Mouse (Mus musculus): ENCODE data around the gene Pptc7. TPM values are rescaled to one million over a fixed set of nuclear protein-coding genes. Genes with fewer than 3 reads are reported as not detected.
A peak's percentile ranks its signal among the peaks of the same experiment; 100 is the strongest.

Pptc7 gene
- polyA plus RNA-seq, 1 experiment from 2014 or later: 8.3 TPM

- no peaks in the 10 kb centered on the region for H3K9me3 ChIP-seq
- H3K4me1 ChIP-seq (replicated peaks): peaks cover 20% of the 10 kb centered on the region
- no peak overlapping the region for H3K9ac ChIP-seq
- no peak overlapping the region for H3K4me3 ChIP-seq
- H3K36me3 ChIP-seq: peaks cover 71% of the 10 kb centered on the region
- no peak overlapping the region for H3K27ac ChIP-seq
- no peak for ATAC-seq (ENCODE audit: low FRiP score)
- H3K27me3 ChIP-seq: no peaks in the 10 kb centered on the region
- 94% methylated on average over 7 of the region's 7 CpGs for WGBS
- H3K4me2 ChIP-seq: no peak overlapping the region
Observed at GRCm38 (mm10) chr5:122247934-122248333, 36.2 kb upstream of the Pptc7 start.

DNA sequence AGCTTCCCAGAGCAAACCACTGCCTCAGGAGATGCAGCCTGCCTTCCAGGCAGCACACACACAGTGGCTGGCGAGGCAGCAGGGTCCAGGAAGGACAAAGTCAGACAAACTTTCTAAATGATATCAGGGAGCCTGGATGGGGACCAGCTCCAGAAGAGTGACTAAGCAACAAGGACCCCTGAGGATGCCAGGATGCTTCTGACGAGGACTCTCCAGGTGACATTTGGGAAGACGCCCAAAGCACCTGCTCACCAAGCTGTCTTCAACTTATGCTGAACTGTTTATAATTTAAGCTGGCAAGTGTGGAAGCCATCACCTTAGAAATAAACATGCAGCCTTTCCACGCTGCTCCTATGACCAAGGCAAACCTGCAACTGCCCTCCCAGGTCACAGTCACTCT lies 34.9 kb upstream of the Pptc7 start:
- no peak for ATAC-seq (ENCODE audit: low FRiP score)
- 0 out of 2 replicates have a peak overlapping the region, but pooled peaks have one; percentile 24 for H3K9ac ChIP-seq
- H3K4me3 ChIP-seq: no peak overlapping the region
- H3K9me3 ChIP-seq: no peaks in the 10 kb centered on the region
- no peak overlapping the region for H3K27ac ChIP-seq
- 90% methylated on average over 4 of the region's 4 CpGs for WGBS
- no peaks in the 10 kb centered on the region for H3K27me3 ChIP-seq
- no peak overlapping the region for H3K4me2 ChIP-seq
- peaks cover 12% of the 10 kb centered on the region for H3K4me1 ChIP-seq (replicated peaks)
- H3K36me3 ChIP-seq: peaks cover 84% of the 10 kb centered on the region

GRCm38 (mm10) chr5:122251895-122252606 lies 32.1 kb upstream of the Pptc7 start:
- no peaks in the 10 kb centered on the region for H3K9me3 ChIP-seq
- H3K9ac ChIP-seq: no peak overlapping the region
- H3K27me3 ChIP-seq: no peaks in the 10 kb centered on the region
- ATAC-seq (ENCODE audit: low FRiP score): no peak
- H3K4me3 ChIP-seq: no peak overlapping the region
- no peak overlapping the region for H3K27ac ChIP-seq
- 86% methylated on average over 17 of the region's 17 CpGs for WGBS
- H3K4me1 ChIP-seq (replicated peaks): 0 out of 2 replicates have a peak, but pooled peaks cover 3% of the 10 kb centered on the region
- no peak overlapping the region for H3K4me2 ChIP-seq
- peaks cover 94% of the 10 kb centered on the region for H3K36me3 ChIP-seq

DNA sequence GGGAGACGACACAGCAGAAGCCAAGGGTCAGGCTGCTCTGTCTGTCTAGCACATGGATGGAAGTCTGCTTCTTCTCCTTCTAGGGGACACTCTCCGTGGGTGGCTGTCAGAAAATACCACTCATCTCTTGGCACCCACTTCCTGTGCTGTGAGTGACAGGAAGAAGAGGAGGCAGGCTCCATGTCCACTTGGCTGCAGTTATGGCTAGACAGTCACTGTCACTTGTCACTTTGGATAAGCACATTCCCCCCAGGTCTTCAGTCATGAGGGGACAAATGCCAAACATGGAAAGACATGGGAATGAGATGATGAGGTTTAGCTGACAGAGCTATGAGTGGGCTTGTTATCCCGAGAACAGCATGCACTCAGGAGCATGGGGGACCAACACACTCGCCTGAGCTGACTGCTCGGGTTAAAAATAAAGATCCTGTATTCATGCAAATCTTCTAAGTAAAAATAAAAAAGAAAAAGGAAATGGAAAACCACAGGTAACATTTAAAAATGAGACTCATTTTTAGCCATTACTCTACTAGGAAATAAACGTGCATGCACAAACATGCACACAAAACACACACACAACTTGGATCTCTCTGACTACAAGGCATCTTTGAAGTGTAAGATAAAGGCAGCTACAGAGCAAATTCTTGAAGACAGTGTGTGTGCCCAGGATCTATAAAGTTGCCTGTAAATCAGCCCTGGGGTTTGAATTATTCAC lies 26.0 kb upstream of the Pptc7 start:
- ATAC-seq (ENCODE audit: low FRiP score): no peak
- Histone ChIP-seq H3K27ac (no peak overlapping the region), H3K4me2 (no peak overlapping the region), H3K9ac (no peak overlapping the region), H3K4me3 (no peak overlapping the region), H3K9me3 (no peaks in the 10 kb centered on the region), H3K27me3 (no peaks in the 10 kb centered on the region), H3K4me1 (replicated peaks) (peaks cover 32% of the 10 kb centered on the region), H3K36me3 (peaks cover 66% of the 10 kb centered on the region)
- 82% methylated on average over 6 of the region's 6 CpGs for WGBS

DNA sequence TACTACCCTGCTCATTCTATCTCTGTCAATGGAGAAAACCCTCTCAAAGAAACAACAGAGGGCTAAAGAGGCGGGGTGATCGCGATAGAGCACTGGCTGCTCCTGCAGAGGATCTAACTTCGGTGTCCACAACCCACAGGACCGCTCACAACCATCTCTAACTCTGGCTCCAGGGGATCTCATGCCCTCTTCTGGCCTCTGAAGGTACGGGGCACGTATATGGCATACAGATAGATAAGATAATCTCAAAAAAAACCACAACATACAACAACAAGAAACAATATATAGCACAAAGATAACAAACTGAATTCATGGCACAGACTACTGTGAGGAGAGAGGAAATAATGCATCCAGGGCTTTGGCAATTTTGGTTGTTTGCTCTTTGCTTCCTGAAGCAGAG lies 22.1 kb upstream of the Pptc7 start:
- Histone ChIP-seq H3K27me3 (no peaks in the 10 kb centered on the region), H3K9me3 (no peaks in the 10 kb centered on the region), H3K4me2 (no peak overlapping the region), H3K36me3 (peaks cover 27% of the 10 kb centered on the region), H3K27ac (no peak overlapping the region), H3K4me1 (replicated peaks) (peaks cover 38% of the 10 kb centered on the region), H3K4me3 (no peak overlapping the region), H3K9ac (no peak overlapping the region; the same call in 1 of the 2 replicates)
- WGBS: 56% methylated on average over 7 of the region's 7 CpGs
- ATAC-seq (ENCODE audit: low FRiP score): no peak

- Histone ChIP-seq H3K9ac (peak within 1 kb of the TSS; percentile 93), H3K4me2 (peak within 1 kb of the TSS; percentile 76), H3K27me3 (no peaks in the 10 kb centered on the region), H3K9me3 (no peaks in the 10 kb centered on the region), H3K27ac (peak within 1 kb of the TSS; percentile 79), H3K4me1 (replicated peaks) (peaks cover 38% of the 10 kb centered on the region), H3K4me3 (peak within 1 kb of the TSS; percentile 84), H3K36me3 (peaks cover 6% of the 10 kb centered on the region)
- ATAC-seq (ENCODE audit: low FRiP score): peak; percentile 98
- 1% methylated on average over 49 of the region's 49 CpGs for WGBS
Observed at GRCm38 (mm10) chr5:122263933-122264905, 19.9 kb upstream of the Pptc7 start, which contains the start of gene Tctn1. Gene Tctn1 (minus strand): TSS chr5:122264460.

GRCm38 (mm10) chr5:122265187-122265586 lies 19.0 kb upstream of the Pptc7 start:
- ATAC-seq (ENCODE audit: low FRiP score): no peak
- no peak overlapping the region for H3K4me2 ChIP-seq
- H3K27ac ChIP-seq: no peak overlapping the region
- H3K27me3 ChIP-seq: no peaks in the 10 kb centered on the region
- H3K9ac ChIP-seq: no peak overlapping the region
- H3K36me3 ChIP-seq: 0 out of 2 replicates have a peak, but pooled peaks cover 5% of the 10 kb centered on the region
- 68% methylated on average over 3 of the region's 3 CpGs for WGBS
- peaks cover 36% of the 10 kb centered on the region for H3K4me1 ChIP-seq (replicated peaks)
- no peaks in the 10 kb centered on the region for H3K9me3 ChIP-seq
- no peak overlapping the region for H3K4me3 ChIP-seq

DNA sequence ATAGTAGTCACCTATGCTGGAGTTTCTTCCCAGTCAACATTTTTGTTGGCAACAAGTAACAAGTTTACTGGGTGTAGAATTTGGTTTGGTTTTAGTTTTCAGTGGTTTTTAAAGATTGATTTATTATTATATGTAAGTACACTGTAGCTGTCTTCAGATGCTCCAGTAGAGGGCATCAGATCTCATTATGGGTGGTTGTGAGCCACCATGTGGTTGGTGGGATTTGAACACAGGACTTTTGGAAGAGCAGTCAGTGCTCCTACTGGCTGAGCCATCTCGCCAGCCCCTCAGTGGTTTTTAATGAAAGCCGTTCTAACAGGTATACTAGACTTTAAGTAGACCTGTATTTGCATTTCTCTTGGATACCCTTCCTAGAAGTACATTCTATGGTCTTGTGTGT lies 18.2 kb upstream of the Pptc7 start:
- Histone ChIP-seq H3K27me3 (no peaks in the 10 kb centered on the region), H3K9me3 (no peaks in the 10 kb centered on the region), H3K36me3 (0 out of 2 replicates have a peak, but pooled peaks cover 5% of the 10 kb centered on the region), H3K4me3 (no peak overlapping the region), H3K4me1 (replicated peaks) (peaks cover 29% of the 10 kb centered on the region), H3K4me2 (no peak overlapping the region), H3K9ac (no peak overlapping the region), H3K27ac (no peak overlapping the region)
- ATAC-seq (ENCODE audit: low FRiP score): no peak
- 97% methylated on average over 2 of the region's 2 CpGs for WGBS

- 83% methylated on average over 7 of the region's 7 CpGs for WGBS
- Histone ChIP-seq H3K27ac (no peak overlapping the region), H3K4me1 (replicated peaks) (peaks cover 17% of the 10 kb centered on the region), H3K9me3 (no peaks in the 10 kb centered on the region), H3K27me3 (no peaks in the 10 kb centered on the region), H3K36me3 (no peaks in the 10 kb centered on the region), H3K4me2 (no peak overlapping the region), H3K9ac (no peak overlapping the region), H3K4me3 (no peak overlapping the region)
- ATAC-seq (ENCODE audit: low FRiP score): no peak
Observed at GRCm38 (mm10) chr5:122267136-122267535, 17.0 kb upstream of the Pptc7 start.

DNA sequence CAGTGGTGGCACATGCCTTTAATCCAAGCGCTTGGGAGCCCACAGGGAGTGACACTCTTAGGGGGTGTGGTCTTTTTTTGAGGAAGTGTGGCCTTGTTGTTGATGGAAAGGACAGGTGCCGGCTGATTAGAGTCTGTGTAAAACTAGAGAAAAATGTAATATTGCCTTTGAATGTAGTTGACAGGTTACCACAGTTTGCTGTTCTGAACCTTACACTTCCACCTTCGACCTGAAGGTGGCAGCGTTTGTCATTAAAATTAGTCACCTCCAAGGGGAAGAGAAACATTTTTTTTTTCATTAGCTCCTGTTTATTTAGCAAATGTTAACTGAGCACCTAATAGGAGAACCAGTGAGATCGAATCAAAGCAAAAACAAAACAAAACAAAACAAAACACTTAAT lies 16.3 kb upstream of the Pptc7 start:
- Histone ChIP-seq H3K27me3 (no peaks in the 10 kb centered on the region), H3K9ac (no peak overlapping the region), H3K27ac (no peak overlapping the region), H3K4me2 (no peak overlapping the region), H3K4me3 (no peak overlapping the region), H3K36me3 (no peaks in the 10 kb centered on the region), H3K9me3 (no peaks in the 10 kb centered on the region), H3K4me1 (replicated peaks) (peaks cover 10% of the 10 kb centered on the region)
- no peak for ATAC-seq (ENCODE audit: low FRiP score)
- 26% methylated on average over 5 of the region's 5 CpGs for WGBS

- no peaks in the 10 kb centered on the region for H3K36me3 ChIP-seq
- H3K4me1 ChIP-seq (replicated peaks): no peaks in the 10 kb centered on the region
- no peak overlapping the region for H3K9ac ChIP-seq
- no peak overlapping the region for H3K27ac ChIP-seq
- H3K4me3 ChIP-seq: no peak overlapping the region
- 69% methylated on average over 12 of the region's 12 CpGs for WGBS
- ATAC-seq (ENCODE audit: low FRiP score): no peak
- H3K27me3 ChIP-seq: no peaks in the 10 kb centered on the region
- no peaks in the 10 kb centered on the region for H3K9me3 ChIP-seq
- H3K4me2 ChIP-seq: no peak overlapping the region
Observed at GRCm38 (mm10) chr5:122268858-122269604, 15.1 kb upstream of the Pptc7 start.

All from hindbrain, embryonic 13.5 days (tissue).